Mouse (Mus musculus) forebrain, embryonic 12.5 days (tissue): ENCODE measurements around the gene Hmx2. TPM values are rescaled to one million over a fixed set of nuclear protein-coding genes. Genes with fewer than 3 reads are reported as not detected.

ENCODE experiments used
- ATAC-seq: fragments of 200-750 bp; cut with Nextera tagmentation; 2 replicates; pipeline ENCODE4 v1.8.0; 2017; ENCODE audit warnings: moderate TSS enrichment; ENCODE audit not compliant: low FRiP score
- H3K27ac ChIP-seq: fragments of 300-500 bp; sonication (generic); 2 replicates; pipeline ENCODE4 v1.5.1; 2016; ENCODE audit warnings: mild to moderate bottlenecking
- H3K27me3 ChIP-seq: fragments of 300-500 bp; sonication (generic); 2 replicates; pipeline ENCODE4 v1.6.1; 2016; ENCODE audit warnings: mild to moderate bottlenecking
- H3K36me3 ChIP-seq: fragments of 300-500 bp; sonication (generic); replicated peaks from 2 replicates; pipeline ENCODE4 v1.6.1; 2016; ENCODE audit warnings: mild to moderate bottlenecking
- H3K4me1 ChIP-seq: fragments of 300-500 bp; sonication (generic); 2 replicates; pipeline ENCODE4 v1.6.1; 2016
- H3K4me2 ChIP-seq: fragments of 300-500 bp; sonication (generic); 2 replicates; pipeline ENCODE4 v1.6.1; 2016; ENCODE audit warnings: mild to moderate bottlenecking, moderate library complexity
- H3K4me3 ChIP-seq: fragments of 300-500 bp; sonication (generic); replicated peaks from 2 replicates; pipeline ENCODE4 v1.5.1; 2016; ENCODE audit warnings: mild to moderate bottlenecking
- H3K9ac ChIP-seq: fragments of 300-500 bp; sonication (generic); 2 replicates; pipeline ENCODE4 v1.6.1; 2016; ENCODE audit warnings: mild to moderate bottlenecking
- H3K9me3 ChIP-seq: fragments of 300-500 bp; sonication (generic); 2 replicates; pipeline ENCODE4 v1.6.1; 2016
- WGBS: fragments of 180-500 bp; shearing (Covaris S2); methylation state at CpG from one replicate; pipeline ENCODE4 v1.1.7; 2016; 5-methylcytosine and 5-hydroxymethylcytosine counted together
- polyA plus RNA-seq: library from polyadenylated mRNA; unstranded; fragments of >200 nt; fragmentation: Nextera tagmentation; extraction: Ambion mirVana; gene quantifications from 2 replicates; pipeline ENCODE4 v1.2.1, GENCODE M21; 2016

The Hmx2 gene
- polyA plus RNA-seq, 1 experiment from 2014 or later, result 0.96 TPM

- H3K36me3 ChIP-seq, result no peaks in the 10 kb centered on the region
- no peaks in the 10 kb centered on the region for H3K9me3 ChIP-seq
- H3K9ac ChIP-seq, result no peak overlapping the region
- H3K27ac ChIP-seq, result no peak overlapping the region
- ATAC-seq, result no peak
- H3K4me1 ChIP-seq, result peaks cover 33% of the 10 kb centered on the region
- 0% methylated on average over 4 of the region's 4 CpGs for WGBS
- no peak overlapping the region for H3K4me2 ChIP-seq
- H3K4me3 ChIP-seq, result no peak overlapping the region
- H3K27me3 ChIP-seq, result peaks cover 99% of the 10 kb centered on the region
Observed at GRCm38 (mm10) chr7:131551471-131551870, 2.9 kb downstream of the Hmx2 start.

- no peaks in the 10 kb centered on the region for H3K36me3 ChIP-seq
- H3K4me3 ChIP-seq, result no peak overlapping the region
- peaks cover 99% of the 10 kb centered on the region for H3K27me3 ChIP-seq
- ATAC-seq, result no peak
- H3K4me1 ChIP-seq, result peaks cover 35% of the 10 kb centered on the region
- WGBS, result under 1% methylated on average over 42 of the region's 42 CpGs
- H3K9ac ChIP-seq, result no peak overlapping the region
- H3K9me3 ChIP-seq, result no peaks in the 10 kb centered on the region
- H3K27ac ChIP-seq, result no peak overlapping the region
- H3K4me2 ChIP-seq, result no peak overlapping the region
Observed at GRCm38 (mm10) chr7:131551931-131552741, 3.6 kb downstream of the Hmx2 start.

GRCm38 (mm10) chr7:131552781-131553180 lies 4.2 kb downstream of the Hmx2 start:
- WGBS, result 2% methylated on average over 5 of the region's 5 CpGs

GRCm38 (mm10) chr7:131553771-131554175 lies 5.2 kb downstream of the Hmx2 start:
- WGBS, result under 1% methylated on average over 39 of the region's 39 CpGs
- peaks cover 99% of the 10 kb centered on the region for H3K27me3 ChIP-seq
- peak; percentile 28; the same call in 1 of the 2 replicates for ATAC-seq
- H3K4me2 ChIP-seq, result peak overlapping the region; percentile 58
- no peak overlapping the region for H3K27ac ChIP-seq
- peak overlapping the region; percentile 38 for H3K4me3 ChIP-seq
- no peak overlapping the region for H3K9ac ChIP-seq
- H3K4me1 ChIP-seq, result peaks cover 35% of the 10 kb centered on the region
- H3K9me3 ChIP-seq, result no peaks in the 10 kb centered on the region
- no peaks in the 10 kb centered on the region for H3K36me3 ChIP-seq

More at GRCm38 (mm10) chr7:131552781-131553180, 4.2 kb downstream of the Hmx2 start:
- no peak overlapping the region for H3K9ac ChIP-seq
- H3K4me3 ChIP-seq, result no peak overlapping the region
- peaks cover 99% of the 10 kb centered on the region for H3K27me3 ChIP-seq
- no peak for ATAC-seq
- H3K9me3 ChIP-seq, result no peaks in the 10 kb centered on the region
- H3K4me1 ChIP-seq, result peaks cover 35% of the 10 kb centered on the region
- H3K36me3 ChIP-seq, result no peaks in the 10 kb centered on the region
- H3K4me2 ChIP-seq, result no peak overlapping the region
- no peak overlapping the region for H3K27ac ChIP-seq

GRCm38 (mm10) chr7:131554341-131555180 lies 6.0 kb downstream of the Hmx2 start:
- no peaks in the 10 kb centered on the region for H3K36me3 ChIP-seq
- peak overlapping the region; percentile 38 for H3K4me3 ChIP-seq
- H3K9ac ChIP-seq, result no peak overlapping the region
- WGBS, result under 1% methylated on average over 45 of the region's 45 CpGs
- no peak overlapping the region for H3K27ac ChIP-seq
- H3K27me3 ChIP-seq, result peaks cover 97% of the 10 kb centered on the region
- no peaks in the 10 kb centered on the region for H3K9me3 ChIP-seq
- H3K4me2 ChIP-seq, result peak overlapping the region; percentile 58
- peaks cover 35% of the 10 kb centered on the region for H3K4me1 ChIP-seq
- peak; percentile 40; the same call in 1 of the 2 replicates for ATAC-seq

- H3K27me3 ChIP-seq, result peaks cover 89% of the 10 kb centered on the region
- H3K36me3 ChIP-seq, result no peaks in the 10 kb centered on the region
- no peaks in the 10 kb centered on the region for H3K9me3 ChIP-seq
- peaks cover 35% of the 10 kb centered on the region for H3K4me1 ChIP-seq
- no peak for ATAC-seq
- WGBS, result under 1% methylated on average over 68 of the region's 68 CpGs
- no peak overlapping the region for H3K9ac ChIP-seq
- 0 out of 2 replicates have a peak overlapping the region, but pooled peaks have one; percentile 3 for H3K4me2 ChIP-seq
- H3K4me3 ChIP-seq, result peak overlapping the region; percentile 24
- no peak overlapping the region for H3K27ac ChIP-seq
Observed at GRCm38 (mm10) chr7:131555301-131556081, 6.9 kb downstream of the Hmx2 start.

GRCm38 (mm10) chr7:131556116-131556515 lies 7.5 kb downstream of the Hmx2 start:
- Histone ChIP-seq H3K4me2 (no peak overlapping the region), H3K27me3 (peaks cover 82% of the 10 kb centered on the region), H3K4me3 (no peak overlapping the region), H3K27ac (no peak overlapping the region), H3K36me3 (no peaks in the 10 kb centered on the region), H3K9ac (no peak overlapping the region), H3K4me1 (peaks cover 37% of the 10 kb centered on the region), H3K9me3 (no peaks in the 10 kb centered on the region)
- WGBS, result 2% methylated on average over 9 of the region's 9 CpGs
- ATAC-seq, result no peak

GRCm38 (mm10) chr7:131556541-131557271 lies 8.1 kb downstream of the Hmx2 start:
- Histone ChIP-seq H3K36me3 (no peaks in the 10 kb centered on the region), H3K9me3 (no peaks in the 10 kb centered on the region), H3K4me3 (peak overlapping the region; percentile 2; the same call in 1 of the 2 replicates), H3K27ac (no peak overlapping the region), H3K9ac (no peak overlapping the region), H3K4me2 (no peak overlapping the region; the same call in 1 of the 2 replicates), H3K4me1 (peaks cover 41% of the 10 kb centered on the region), H3K27me3 (peaks cover 76% of the 10 kb centered on the region)
- WGBS, result under 1% methylated on average over 37 of the region's 37 CpGs
- no peak for ATAC-seq

- no peak overlapping the region for H3K27ac ChIP-seq
- H3K36me3 ChIP-seq, result peaks cover 10% of the 10 kb centered on the region
- peaks cover 45% of the 10 kb centered on the region for H3K4me1 ChIP-seq
- 29% methylated on average over 2 of the region's 2 CpGs for WGBS
- H3K27me3 ChIP-seq, result peaks cover 66% of the 10 kb centered on the region
- no peak overlapping the region for H3K4me3 ChIP-seq
- H3K4me2 ChIP-seq, result no peak overlapping the region
- no peak for ATAC-seq
- no peaks in the 10 kb centered on the region for H3K9me3 ChIP-seq
- H3K9ac ChIP-seq, result no peak overlapping the region
Observed at GRCm38 (mm10) chr7:131557751-131558150, 9.2 kb downstream of the Hmx2 start.

GRCm38 (mm10) chr7:131559986-131560696 lies 11.6 kb downstream of the Hmx2 start, which contains the start of gene Bub3:
Gene Bub3 (plus strand): TSS chr7:131560222.
- peak within 1 kb of the TSS; percentile 70 for H3K4me2 ChIP-seq
- under 1% methylated on average over 46 of the region's 51 CpGs for WGBS

GRCm38 (mm10) chr7:131560697-131561042 lies 12.1 kb downstream of the Hmx2 start:
- peak; percentile 47 for ATAC-seq
- H3K27me3 ChIP-seq, result peaks cover 37% of the 10 kb centered on the region
- peaks cover 32% of the 10 kb centered on the region for H3K36me3 ChIP-seq
- peaks cover 30% of the 10 kb centered on the region for H3K4me1 ChIP-seq
- no peaks in the 10 kb centered on the region for H3K9me3 ChIP-seq
- H3K4me2 ChIP-seq, result peak overlapping the region; percentile 70
- H3K9ac ChIP-seq, result peak overlapping the region; percentile 82
- WGBS, result 1% methylated on average over 14 of the region's 14 CpGs
- peak overlapping the region; percentile 75 for H3K4me3 ChIP-seq
- H3K27ac ChIP-seq, result peak overlapping the region; percentile 90

More at GRCm38 (mm10) chr7:131559986-131560696, 11.6 kb downstream of the Hmx2 start, which contains the start of gene Bub3:
- Histone ChIP-seq H3K27me3 (peaks cover 42% of the 10 kb centered on the region), H3K9ac (peak within 1 kb of the TSS; percentile 82), H3K9me3 (no peaks in the 10 kb centered on the region), H3K4me3 (peak within 1 kb of the TSS; percentile 75), H3K36me3 (peaks cover 30% of the 10 kb centered on the region), H3K27ac (peak within 1 kb of the TSS; percentile 90), H3K4me1 (peaks cover 36% of the 10 kb centered on the region)
- ATAC-seq, result peak; percentile 93
